Mouse (Mus musculus) lung, postnatal 25 days (tissue): ENCODE measurements around the gene Spata21.

Experiments used
- DNase-seq: peaks from one replicate; pipeline ENCODE4 v3.0.0; 2022; ENCODE audit warnings: low spot score

Spata21 gene

GRCm38 (mm10) chr4:141076761-141077506 is 11.2 kb upstream of the Spata21 start:
- peak; percentile 43 for DNase-seq

GRCm38 (mm10) chr4:141077681-141078509 is 10.2 kb upstream of the Spata21 start, which contains the start of gene Necap2:
Gene Necap2, minus strand, starts transcription at chr4:141078357.
- peak; percentile 97 for DNase-seq

GRCm38 (mm10) chr4:141078510-141079137 is 9.5 kb upstream of the Spata21 start:
- DNase-seq, result no peak

- DNase-seq, result no peak
Measured at GRCm38 (mm10) chr4:141086862-141087261, 1.3 kb upstream of the Spata21 start.

- DNase-seq, result no peak
Measured at GRCm38 (mm10) chr4:141088714-141089113, 581 bp downstream of the Spata21 start.

GRCm38 (mm10) chr4:141095016-141095415 is 6.9 kb downstream of the Spata21 start:
- DNase-seq, result no peak

- no peak for DNase-seq
Measured at GRCm38 (mm10) chr4:141096710-141097109, 8.6 kb downstream of the Spata21 start.

GRCm38 (mm10) chr4:141098935-141099334 is 10.8 kb downstream of the Spata21 start:
- no peak for DNase-seq

GRCm38 (mm10) chr4:141099956-141100355 is 11.8 kb downstream of the Spata21 start:
- no peak for DNase-seq

GRCm38 (mm10) chr4:141101291-141101690 is 13.2 kb downstream of the Spata21 start:
- DNase-seq, result no peak

- no peak for DNase-seq
Measured at GRCm38 (mm10) chr4:141101855-141102254, 13.7 kb downstream of the Spata21 start.

- DNase-seq, result no peak
Measured at GRCm38 (mm10) chr4:141106526-141107183, 18.5 kb downstream of the Spata21 start.

- DNase-seq, result no peak
Measured at GRCm38 (mm10) chr4:141108196-141108732, 20.1 kb downstream of the Spata21 start.

- DNase-seq, result peak; percentile 35
Measured at GRCm38 (mm10) chr4:141113831-141114230, 25.7 kb downstream of the Spata21 start.

GRCm38 (mm10) chr4:141114521-141114981 is 26.4 kb downstream of the Spata21 start:
- DNase-seq, result peak; percentile 74

GRCm38 (mm10) chr4:141115398-141115797 is 27.3 kb downstream of the Spata21 start:
- DNase-seq, result no peak

- DNase-seq, result no peak
Measured at GRCm38 (mm10) chr4:141118691-141119090, 30.6 kb downstream of the Spata21 start.

GRCm38 (mm10) chr4:141120700-141121099 is 32.6 kb downstream of the Spata21 start:
- no peak for DNase-seq

- DNase-seq, result no peak
Measured at GRCm38 (mm10) chr4:141122663-141123062, 34.5 kb downstream of the Spata21 start.

- no peak for DNase-seq
Measured at GRCm38 (mm10) chr4:141123065-141123464, 34.9 kb downstream of the Spata21 start.

- no peak for DNase-seq
Measured at GRCm38 (mm10) chr4:141129190-141129710, 41.1 kb downstream of the Spata21 start.
